Mouse (Mus musculus) forebrain, postnatal 0 days (tissue): ENCODE data around the gene Cyth4. TPM values are rescaled to one million over a fixed set of nuclear protein-coding genes. Genes with fewer than 3 reads are reported as not detected.

Source experiments
- ATAC-seq: fragments of 200-750 bp; cut with Nextera tagmentation; 2 replicates; pipeline ENCODE4 v1.8.0; 2017; ENCODE audit warnings: mild to moderate bottlenecking, moderate library complexity
- DNase-seq: peaks from one replicate; pipeline ENCODE4 v3.0.0-alpha.2; 2015
- H3K27ac ChIP-seq: fragments of 300-500 bp; sonication (generic); 2 replicates; pipeline ENCODE4 v1.5.1; 2014; ENCODE audit warnings: low read depth, mild to moderate bottlenecking, antibody characterized with exemption, low read length, moderate library complexity, mixed read lengths
- H3K27me3 ChIP-seq: fragments of 300-500 bp; sonication (generic); 2 replicates; pipeline ENCODE4 v1.6.1; 2014; ENCODE audit warnings: mild to moderate bottlenecking, low read length, mixed read lengths; ENCODE audit not compliant: insufficient read depth
- H3K36me3 ChIP-seq: fragments of 300-500 bp; sonication (generic); 2 replicates; pipeline ENCODE4 v1.6.1; 2014; ENCODE audit warnings: mild to moderate bottlenecking, moderate library complexity; ENCODE audit not compliant: insufficient read depth
- H3K4me1 ChIP-seq: fragments of 300-500 bp; sonication (generic); 2 replicates; pipeline ENCODE4 v1.6.1; 2014; ENCODE audit warnings: antibody characterized with exemption; ENCODE audit not compliant: insufficient read depth
- H3K4me2 ChIP-seq: fragments of 300-500 bp; sonication (generic); 2 replicates; pipeline ENCODE4 v1.6.1; 2014; ENCODE audit warnings: low read depth, mild to moderate bottlenecking, moderate library complexity
- H3K4me3 ChIP-seq: fragments of 300-500 bp; sonication (generic); 2 replicates; pipeline ENCODE4 v1.5.1; 2014; ENCODE audit warnings: low read depth, low read length, mixed read lengths
- H3K9ac ChIP-seq: fragments of 300-500 bp; sonication (generic); 2 replicates; pipeline ENCODE4 v1.6.1; 2014; ENCODE audit warnings: mild to moderate bottlenecking
- H3K9me3 ChIP-seq: fragments of 300-500 bp; sonication (generic); 2 replicates; pipeline ENCODE4 v1.6.1; 2016; ENCODE audit warnings: low read length
- CTCF ChIP-seq: sonication (generic); IDR thresholded peaks from 2 replicates; pipeline ENCODE4 v1.5.1; 2016; ENCODE audit warnings: antibody characterized with exemption, control low read depth, low read depth
- WGBS: fragments of 180-500 bp; shearing (Covaris S2); extraction: QIAGEN DNeasy Blood & Tissue Kit; methylation state at CpG from one replicate; pipeline ENCODE4 v1.1.7; 2014; 5-methylcytosine and 5-hydroxymethylcytosine counted together
- polyA plus RNA-seq: library from polyadenylated mRNA; unstranded; fragments of >200 nt; fragmentation: Nextera tagmentation; extraction: Ambion mirVana; gene quantifications from 2 replicates; pipeline ENCODE4 v1.2.1, GENCODE M21; 2015
- total RNA-seq: library from RNA; depleted of rRNA; stranded (reverse); fragments of >200 nt; gene quantifications from 2 replicates; pipeline ENCODE4 v1.2.3, GENCODE M21; 2014; rRNA removed

Gene Cyth4
- total RNA-seq (5.5 and 9.8 TPM in 2 replicates), polyA plus RNA-seq (3.9 and 5.5 TPM in 2 replicates)

DNA sequence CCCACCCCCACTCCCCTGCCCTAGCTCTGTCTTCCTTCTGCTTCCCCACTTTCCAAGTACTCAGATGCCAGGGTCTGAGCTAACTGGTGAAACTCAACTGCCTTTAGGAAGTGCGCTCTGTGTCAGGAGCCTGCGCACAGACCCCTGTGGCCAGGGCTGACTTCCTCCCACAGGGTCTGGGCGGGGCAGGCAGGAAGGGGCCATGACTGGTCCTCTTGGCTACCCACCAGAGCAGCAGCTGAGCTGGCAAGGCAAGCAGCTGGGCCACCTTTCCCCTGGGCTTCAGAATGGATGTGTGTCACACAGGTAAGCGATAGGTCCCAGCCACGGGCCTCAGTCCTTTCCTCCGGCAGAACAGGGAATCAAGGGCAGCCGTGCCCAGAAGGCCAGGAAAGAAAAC is at the start of gene Cyth4:
Cyth4 (plus strand) TSS at position 134 of the 400 bp plus-strand sequence.
- Histone ChIP-seq H3K27ac (no peak within 1 kb of the TSS), H3K9ac (no peak within 1 kb of the TSS), H3K36me3 (no peaks in the 10 kb centered on the region), H3K4me2 (no peak within 1 kb of the TSS), H3K27me3 (no peaks in the 10 kb centered on the region), H3K9me3 (no peaks in the 10 kb centered on the region), H3K4me3 (no peak within 1 kb of the TSS), H3K4me1 (no peaks in the 10 kb centered on the region)
- 86% methylated on average over 7 of the region's 7 CpGs for WGBS
- no peak for DNase-seq
- no peak for ATAC-seq
- TF ChIP-seq CTCF: no peak

GRCm38 (mm10) chr15:78547415-78548335 is 49.2 kb upstream of the Cyth4 start:
- no peaks in the 10 kb centered on the region for H3K27me3 ChIP-seq
- 46% methylated on average over 5 of the region's 5 CpGs for WGBS
- no peak for ATAC-seq
- H3K4me2 ChIP-seq: no peak overlapping the region
- no peaks in the 10 kb centered on the region for H3K36me3 ChIP-seq
- no peaks in the 10 kb centered on the region for H3K9me3 ChIP-seq
- TF ChIP-seq CTCF: peak; percentile 52
- H3K27ac ChIP-seq: no peak overlapping the region
- no peak overlapping the region for H3K4me3 ChIP-seq
- no peak for DNase-seq
- H3K9ac ChIP-seq: no peak overlapping the region
- peaks cover 15% of the 10 kb centered on the region for H3K4me1 ChIP-seq

- Histone ChIP-seq H3K4me2 (no peak overlapping the region), H3K9ac (no peak overlapping the region), H3K27me3 (no peaks in the 10 kb centered on the region), H3K36me3 (no peaks in the 10 kb centered on the region), H3K27ac (no peak overlapping the region), H3K4me1 (peaks cover 15% of the 10 kb centered on the region), H3K9me3 (0 out of 2 replicates have a peak, but pooled peaks cover 4% of the 10 kb centered on the region), H3K4me3 (no peak overlapping the region)
- no peak for TF ChIP-seq CTCF
- WGBS: 36% methylated on average over 3 of the region's 3 CpGs
- no peak for DNase-seq
- ATAC-seq: no peak
Measured at GRCm38 (mm10) chr15:78548336-78548665, 48.5 kb upstream of the Cyth4 start.

DNA sequence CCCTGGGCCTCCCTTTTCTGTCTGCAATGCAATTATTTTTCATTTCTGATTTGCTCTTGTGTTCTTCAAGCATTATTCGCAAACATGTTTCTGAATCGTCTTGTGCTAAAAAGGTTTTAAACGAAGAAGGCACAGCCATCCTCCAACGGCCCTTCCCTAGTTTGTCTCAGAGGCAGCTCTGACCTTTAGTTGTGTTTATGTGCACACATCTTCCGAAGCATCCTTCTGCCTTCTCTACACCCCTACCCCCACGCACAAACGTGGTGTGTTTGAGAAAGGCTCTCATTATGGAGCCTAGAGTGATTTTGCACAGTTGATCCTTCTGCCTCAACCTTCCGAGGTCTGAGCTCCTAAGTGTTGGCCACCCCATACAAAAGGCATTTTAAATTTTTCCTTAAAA is 48.1 kb upstream of the Cyth4 start:
- no peak for TF ChIP-seq CTCF
- 72% methylated on average over 8 of the region's 8 CpGs for WGBS

GRCm38 (mm10) chr15:78549189-78549734 is 47.6 kb upstream of the Cyth4 start:
- Histone ChIP-seq H3K4me1 (peaks cover 9% of the 10 kb centered on the region), H3K9ac (no peak overlapping the region), H3K27ac (no peak overlapping the region), H3K36me3 (no peaks in the 10 kb centered on the region), H3K9me3 (0 out of 2 replicates have a peak, but pooled peaks cover 7% of the 10 kb centered on the region), H3K4me3 (no peak overlapping the region), H3K4me2 (no peak overlapping the region), H3K27me3 (no peaks in the 10 kb centered on the region)
- 84% methylated on average over 4 of the region's 4 CpGs for WGBS
- TF ChIP-seq CTCF: no peak
- DNase-seq (no peak), ATAC-seq (no peak)

More for the DNA sequence above, 48.1 kb upstream of the Cyth4 start:
- Histone ChIP-seq H3K27me3 (no peaks in the 10 kb centered on the region), H3K27ac (no peak overlapping the region), H3K36me3 (no peaks in the 10 kb centered on the region), H3K9ac (no peak overlapping the region), H3K4me1 (peaks cover 15% of the 10 kb centered on the region), H3K4me2 (no peak overlapping the region), H3K4me3 (no peak overlapping the region), H3K9me3 (0 out of 2 replicates have a peak, but pooled peaks cover 7% of the 10 kb centered on the region)
- ATAC-seq: no peak
- no peak for DNase-seq

- 0 out of 2 replicates have a peak, but pooled peaks cover 7% of the 10 kb centered on the region for H3K9me3 ChIP-seq
- H3K27me3 ChIP-seq: no peaks in the 10 kb centered on the region
- no peak overlapping the region for H3K4me2 ChIP-seq
- DNase-seq (no peak), ATAC-seq (no peak)
- H3K27ac ChIP-seq: no peak overlapping the region
- no peak overlapping the region for H3K9ac ChIP-seq
- no peaks in the 10 kb centered on the region for H3K36me3 ChIP-seq
- no peak overlapping the region for H3K4me3 ChIP-seq
- H3K4me1 ChIP-seq: no peaks in the 10 kb centered on the region
- WGBS: 70% methylated on average over 25 of the region's 25 CpGs
- 0 out of 2 replicates have a peak, but pooled peaks have one; percentile 3 for TF ChIP-seq CTCF
Measured at GRCm38 (mm10) chr15:78554545-78555313, 42.1 kb upstream of the Cyth4 start.
